Mouse (Mus musculus) E14TG2a.4 (cell line): ENCODE data around the gene Ankrd44.

Experiments
- CTCF ChIP-seq: conservative IDR thresholded peaks from 2 replicates; pipeline ENCODE4 v1.5.1; 2014; ENCODE audit warnings: low read length
- NANOG ChIP-seq: IDR thresholded peaks from 2 replicates; pipeline ENCODE4 v1.6.1; 2014; ENCODE audit warnings: borderline replicate concordance, low read length, mixed read lengths
- POU5F1 ChIP-seq: IDR thresholded peaks from 2 replicates; pipeline ENCODE4 v1.6.1; 2014; ENCODE audit warnings: low read length, borderline replicate concordance

DNA sequence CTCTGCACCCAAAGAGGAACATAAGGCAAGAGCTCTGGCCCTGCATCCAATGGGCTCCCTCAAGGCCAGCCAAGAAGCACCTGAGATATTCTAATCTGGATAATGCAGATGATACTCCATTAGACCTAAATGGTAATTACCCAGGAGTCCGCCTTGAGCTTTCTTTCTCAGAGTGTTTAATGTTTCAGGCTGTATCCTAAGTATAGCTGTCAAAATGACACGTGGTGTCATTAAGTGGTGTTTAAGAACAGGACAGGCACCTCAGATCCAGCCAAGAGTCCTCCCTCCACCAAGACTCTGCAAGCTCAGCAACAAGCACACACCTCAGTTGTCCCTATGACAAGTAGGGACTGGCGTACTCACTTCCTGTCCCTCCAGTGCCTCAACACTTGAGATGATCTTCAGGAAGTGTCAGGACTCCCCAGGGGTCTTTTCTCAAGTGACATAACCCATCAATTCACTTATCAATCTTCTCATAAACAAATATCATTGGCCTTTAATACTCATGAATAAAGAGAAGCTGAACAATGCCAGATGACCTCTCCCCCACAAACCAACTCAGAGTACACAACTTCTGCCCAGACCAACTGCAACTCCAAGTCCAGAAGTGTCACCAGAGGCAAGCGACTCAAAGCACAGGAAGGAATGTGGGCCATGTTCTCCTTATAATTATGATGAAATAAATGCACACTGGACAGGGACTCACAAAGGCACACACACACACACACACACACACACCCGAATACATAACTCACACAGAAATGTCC, 15.5 kb downstream of the Ankrd44 start:
- TF ChIP-seq CTCF: no peak
- TF ChIP-seq NANOG: no peak
- no peak for TF ChIP-seq POU5F1
